Mouse (Mus musculus) small intestine, adult 10 weeks (tissue): ENCODE measurements around the gene Pik3r4. TPM values are rescaled to one million over a fixed set of nuclear protein-coding genes. Genes with fewer than 3 reads are reported as not detected.

Experiments
- polyA plus RNA-seq: library from polyadenylated mRNA; stranded (reverse); fragments of 350-450 nt; fragmentation: Illumina TruSeq; extraction: RNeasy Lipid Tissue Mini Kit (QIAGEN cat#74804); gene quantifications from one replicate; pipeline ENCODE4 v1.2.3, GENCODE M21; 2014; ENCODE audit warnings: low replicate concordance

Gene Pik3r4
- 6.3 TPM for polyA plus RNA-seq

DNA sequence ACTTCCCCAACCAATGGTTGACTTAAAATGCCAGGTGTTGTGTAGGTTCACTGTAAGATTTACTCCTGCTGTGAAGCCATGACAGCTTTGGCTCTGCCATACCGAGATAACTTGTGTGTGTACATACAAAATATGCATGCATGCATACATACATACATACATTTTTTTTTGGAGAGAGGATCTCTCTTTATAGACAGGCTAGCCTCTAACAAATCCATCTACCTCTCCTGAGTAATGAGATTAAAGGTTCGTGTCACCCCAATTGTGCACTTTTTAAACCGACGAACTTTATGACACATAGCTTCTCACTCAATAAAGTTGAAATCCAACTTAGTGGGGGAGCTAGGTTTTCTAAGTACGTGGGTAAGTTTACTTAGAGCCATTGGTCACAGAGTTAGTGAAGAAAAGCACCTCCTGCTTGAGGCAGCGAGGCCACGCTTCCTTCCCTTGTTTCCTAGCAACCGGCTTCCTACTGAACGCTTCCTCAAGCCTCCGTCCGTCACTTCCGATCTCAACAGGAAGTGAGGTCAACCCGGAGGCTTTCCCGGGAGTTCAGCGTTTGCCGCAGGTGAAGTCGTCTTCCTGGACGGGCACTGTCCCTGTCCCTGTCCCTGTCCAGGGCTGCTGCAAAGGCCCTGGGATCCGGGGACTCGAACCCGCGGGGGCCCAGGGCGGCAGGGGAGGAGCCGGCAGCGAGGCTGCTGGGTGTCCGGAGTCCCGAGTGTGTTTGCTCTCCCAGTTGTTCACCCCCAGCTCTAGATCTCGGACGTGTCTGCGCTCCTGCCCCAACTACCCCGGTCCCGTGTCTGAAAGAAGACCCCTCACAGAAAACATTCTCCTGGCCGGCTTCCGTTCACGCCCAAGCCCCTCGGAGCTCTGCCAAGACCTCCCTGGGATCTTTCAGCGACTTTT lies at the start of gene Pik3r4:
Pik3r4 (plus strand) TSS at position 519 of the 912 bp plus-strand sequence.

Other genes starting within 250 kb of the Pik3r4 start
- gene Aste1, start 247.6 kb upstream of the Pik3r4 start, polyA plus RNA-seq, result 27.4 TPM
- gene Nek11, start 247.5 kb upstream of the Pik3r4 start, polyA plus RNA-seq, result 0.37 TPM
- gene Atp2c1, start 115.7 kb upstream of the Pik3r4 start, polyA plus RNA-seq, result 74.2 TPM
- gene Col6a6, start 185.2 kb downstream of the Pik3r4 start, polyA plus RNA-seq, result not detected